Mouse (Mus musculus) midbrain, embryonic 10.5 days (tissue): Measurements from ENCODE around the gene Dnaaf3. TPM values are rescaled to one million over a fixed set of nuclear protein-coding genes. Genes with fewer than 3 reads are reported as not detected.
"Not testable (repeated sequence)": the region's sequence is repeated elsewhere in the genome, so short reads cannot be mapped to it uniquely, and the experiment has no call there.

Experiments used
- DNase-seq: peaks from one replicate; pipeline ENCODE4 v3.0.0-alpha.2; 2017; ENCODE audit warnings: low spot score
- H3K27ac ChIP-seq: fragments of 300-500 bp; sonication (generic); replicated peaks from 2 replicates; pipeline ENCODE4 v1.5.1; 2016; ENCODE audit warnings: mild to moderate bottlenecking
- H3K27me3 ChIP-seq: fragments of 300-500 bp; sonication (generic); 2 replicates; pipeline ENCODE4 v1.6.1; 2016; ENCODE audit warnings: low read depth, mild to moderate bottlenecking; ENCODE audit not compliant: poor library complexity, severe bottlenecking
- H3K36me3 ChIP-seq: fragments of 300-500 bp; sonication (generic); 2 replicates; pipeline ENCODE4 v1.6.1; 2016; ENCODE audit warnings: mild to moderate bottlenecking, moderate library complexity
- H3K4me1 ChIP-seq: fragments of 300-500 bp; sonication (generic); 2 replicates; pipeline ENCODE4 v1.6.1; 2016
- H3K4me3 ChIP-seq: fragments of 300-500 bp; sonication (generic); 2 replicates; pipeline ENCODE4 v1.5.1; 2016; ENCODE audit warnings: mild to moderate bottlenecking, moderate library complexity
- H3K9me3 ChIP-seq: fragments of 300-500 bp; sonication (generic); replicated peaks from 2 replicates; pipeline ENCODE4 v1.6.1; 2016; ENCODE audit warnings: mild to moderate bottlenecking
- WGBS: fragments of 180-500 bp; shearing (Covaris S2); methylation state at CpG from one replicate; pipeline ENCODE4 v1.1.7; 2016; 5-methylcytosine and 5-hydroxymethylcytosine counted together
- polyA plus RNA-seq: library from polyadenylated mRNA; unstranded; fragments of >200 nt; fragmentation: Nextera tagmentation; extraction: Ambion mirVana; gene quantifications from 2 replicates; pipeline ENCODE4 v1.2.1, GENCODE M21; 2016

The Dnaaf3 gene
- polyA plus RNA-seq = 1.8 and 2.2 TPM in 2 replicates

DNA sequence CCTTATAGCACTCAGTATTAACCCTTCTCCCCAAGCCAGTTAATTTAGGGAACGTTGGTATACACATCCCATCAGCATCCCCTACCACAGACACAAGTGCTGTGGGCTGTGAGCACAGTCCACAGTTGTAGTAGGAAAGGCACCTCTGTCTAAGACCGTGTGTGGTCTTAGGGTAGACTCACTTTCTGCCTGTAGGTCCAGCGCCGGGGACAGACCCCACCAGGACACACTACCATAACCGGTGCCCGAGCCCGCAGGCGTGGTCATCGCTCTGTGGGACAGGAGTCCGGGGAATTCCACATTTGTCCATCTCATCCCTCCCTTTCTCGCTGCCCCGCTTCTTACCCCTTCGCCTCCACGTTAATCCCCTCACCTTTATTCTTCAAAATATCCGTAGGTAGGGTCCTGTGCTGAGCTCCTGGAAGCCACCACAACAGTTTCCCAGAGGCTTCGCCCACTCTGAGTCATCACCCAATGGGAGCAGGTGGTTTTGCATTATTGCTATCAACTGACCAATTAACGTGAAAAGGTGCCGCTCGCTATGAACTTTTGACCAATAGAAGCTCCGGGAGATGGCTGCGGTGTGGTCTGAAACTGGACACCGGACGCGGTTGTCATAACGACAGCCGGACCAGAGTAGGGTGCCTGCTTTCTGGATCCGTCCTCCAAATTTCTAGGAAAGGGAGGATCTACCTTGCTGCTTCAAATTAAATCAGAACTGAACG lies at the start of gene Dnaaf3:
Gene Dnaaf3, minus strand, starts transcription at position 449 of the 725 bp plus-strand sequence.
- 3% methylated on average over 28 of the region's 28 CpGs for WGBS
- peak within 1 kb of the TSS; percentile 61 for H3K4me3 ChIP-seq
- H3K27me3 ChIP-seq = peaks cover 36% of the 10 kb centered on the region
- H3K9me3 ChIP-seq = no peaks in the 10 kb centered on the region
- H3K4me1 ChIP-seq = peaks cover 23% of the 10 kb centered on the region
- H3K36me3 ChIP-seq = no peaks in the 10 kb centered on the region
- 0 out of 2 replicates have a peak within 1 kb of the TSS, but pooled peaks have one; percentile 61 for H3K27ac ChIP-seq
- peak; percentile 88 for DNase-seq

DNA sequence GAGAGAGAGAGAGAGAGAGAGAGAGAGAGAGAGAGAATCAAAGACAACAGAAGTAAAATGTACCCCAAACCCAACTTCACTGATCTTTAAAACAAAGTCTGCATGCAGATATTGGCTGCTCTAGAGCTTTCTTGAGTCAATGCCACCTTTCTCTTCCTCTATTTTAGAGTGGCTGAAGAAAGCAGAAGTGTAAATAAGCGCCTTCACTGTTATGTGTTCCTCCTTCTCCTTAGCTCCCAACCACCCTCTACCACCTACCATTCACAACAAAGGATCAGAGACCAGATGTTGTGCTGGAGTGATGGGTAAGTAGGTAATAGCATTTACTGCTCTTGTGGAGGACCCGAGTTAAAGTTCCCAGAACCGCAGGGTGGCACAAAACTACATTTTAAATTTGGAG lies 49.2 kb upstream of the Dnaaf3 start:
- not testable (repeated sequence) for H3K4me3 ChIP-seq, H3K4me1 ChIP-seq, H3K36me3 ChIP-seq, H3K27ac ChIP-seq, H3K9me3 ChIP-seq, H3K27me3 ChIP-seq, DNase-seq
- 80% methylated on average over 3 of the region's 3 CpGs for WGBS

DNA sequence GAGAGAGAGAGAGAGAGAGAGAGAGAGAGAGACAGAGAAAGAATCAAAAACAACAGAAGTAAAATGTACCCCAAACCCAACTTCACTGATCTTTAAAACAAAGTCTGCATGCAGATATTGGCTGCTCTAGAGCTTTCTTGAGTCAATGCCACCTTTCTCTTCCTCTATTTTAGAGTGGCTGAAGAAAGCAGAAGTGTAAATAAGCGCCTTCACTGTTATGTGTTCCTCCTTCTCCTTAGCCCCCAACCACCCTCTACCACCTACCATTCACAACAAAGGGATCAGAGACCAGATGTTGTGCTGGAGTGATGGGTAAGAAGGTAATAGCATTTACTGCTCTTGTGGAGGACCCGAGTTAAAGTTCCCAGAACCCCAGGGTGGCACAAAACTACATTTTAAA lies 40.1 kb upstream of the Dnaaf3 start:
- not testable (repeated sequence) for H3K36me3 ChIP-seq, H3K4me1 ChIP-seq, H3K4me3 ChIP-seq, H3K9me3 ChIP-seq, H3K27ac ChIP-seq, H3K27me3 ChIP-seq, DNase-seq
- WGBS = 73% methylated on average over 2 of the region's 2 CpGs

DNA sequence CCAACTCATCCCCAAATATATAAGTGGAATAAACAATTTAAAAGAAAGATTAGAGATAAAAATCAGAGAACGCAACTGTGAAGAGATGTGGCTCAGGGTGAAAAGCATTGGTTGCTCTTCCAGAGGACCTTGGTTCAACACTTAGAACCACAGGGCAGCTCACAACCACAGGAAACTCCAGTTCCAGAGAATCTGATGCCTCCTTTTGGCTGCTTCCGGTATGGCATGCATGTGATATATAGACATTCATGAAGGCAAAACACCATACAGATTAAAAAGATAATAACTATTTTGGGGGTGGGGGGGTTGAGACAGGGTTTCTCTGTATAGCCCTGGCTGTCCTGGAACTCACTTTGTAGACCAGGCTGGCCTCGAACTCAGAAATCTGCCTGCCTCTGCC lies 30.4 kb upstream of the Dnaaf3 start:
- Histone ChIP-seq H3K4me3 (no peak overlapping the region), H3K9me3 (no peaks in the 10 kb centered on the region), H3K4me1 (no peaks in the 10 kb centered on the region), H3K27me3 (no peaks in the 10 kb centered on the region), H3K36me3 (no peaks in the 10 kb centered on the region), H3K27ac (no peak overlapping the region)
- DNase-seq = no peak
- WGBS = 88% methylated on average over 3 of the region's 3 CpGs

DNA sequence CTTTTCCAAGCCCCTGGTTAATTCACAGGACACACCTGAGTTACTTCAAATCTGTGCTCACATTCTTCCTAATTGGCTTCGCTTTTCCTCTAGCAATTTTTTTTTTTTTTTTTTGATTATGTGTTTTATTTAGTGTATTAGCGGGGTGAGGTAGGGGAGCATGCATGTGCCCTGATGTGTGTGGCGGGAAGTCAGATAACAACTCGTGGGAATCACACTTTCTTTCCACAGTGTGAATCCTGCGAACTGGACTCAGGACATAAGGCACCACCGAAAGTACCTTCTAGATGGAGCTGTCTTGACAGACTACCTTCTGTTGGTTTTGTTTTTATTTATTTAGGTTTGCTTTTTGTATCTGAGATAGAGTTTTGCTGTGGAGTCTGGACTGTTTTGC lies 24.9 kb upstream of the Dnaaf3 start:
- 65% methylated on average over 6 of the region's 6 CpGs for WGBS
- Histone ChIP-seq H3K9me3 (no peaks in the 10 kb centered on the region), H3K27me3 (peaks cover 8% of the 10 kb centered on the region; the same call in 1 of the 2 replicates), H3K4me3 (no peak overlapping the region), H3K36me3 (no peaks in the 10 kb centered on the region), H3K4me1 (peaks cover 12% of the 10 kb centered on the region), H3K27ac (no peak overlapping the region)
- DNase-seq = no peak

DNA sequence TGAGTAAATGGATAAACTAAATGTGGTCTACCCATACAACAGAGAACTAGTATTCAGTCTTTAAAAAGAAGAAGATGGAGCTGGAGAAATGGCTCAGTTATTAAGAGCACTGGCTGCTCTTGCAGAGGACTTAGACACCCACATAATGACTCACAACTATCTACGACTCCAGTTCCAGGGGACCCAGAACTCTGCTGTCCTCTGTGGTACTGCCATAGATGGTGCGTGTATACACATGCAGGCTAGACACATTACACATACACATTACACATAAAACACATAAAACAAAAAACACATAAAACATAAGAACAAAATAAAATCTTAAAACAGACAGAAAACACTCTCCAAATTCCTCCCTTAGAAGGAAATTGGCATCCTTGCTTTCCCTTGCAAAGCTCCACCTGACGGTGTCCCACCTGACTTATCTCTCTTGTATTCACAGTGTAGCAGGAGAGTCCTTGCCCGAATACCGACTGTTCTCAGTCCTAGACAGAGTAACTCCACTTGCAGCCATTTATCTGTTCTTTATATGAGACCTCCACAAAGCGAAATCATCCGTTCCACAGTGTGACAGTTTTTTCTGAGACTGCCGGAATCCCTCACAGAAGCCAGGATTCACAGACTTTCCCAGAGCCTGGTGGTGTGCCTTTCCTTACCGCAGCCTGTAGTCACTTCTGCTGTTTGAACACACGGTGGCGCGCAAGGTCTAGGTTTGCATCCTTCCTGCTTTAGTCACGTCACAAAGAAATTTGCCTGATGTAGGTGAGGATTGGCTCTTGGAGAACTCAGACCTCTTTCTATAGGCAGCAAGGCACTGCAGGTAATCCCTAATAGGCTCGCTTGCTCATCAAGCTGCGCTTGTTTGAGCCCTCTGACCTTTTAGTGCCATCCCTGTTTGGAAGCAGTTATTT lies 24.3 kb upstream of the Dnaaf3 start:
- Histone ChIP-seq H3K9me3 (no peaks in the 10 kb centered on the region), H3K4me1 (peaks cover 12% of the 10 kb centered on the region), H3K27me3 (peaks cover 8% of the 10 kb centered on the region; the same call in 1 of the 2 replicates), H3K36me3 (no peaks in the 10 kb centered on the region), H3K4me3 (no peak overlapping the region), H3K27ac (no peak overlapping the region)
- WGBS = 25% methylated on average over 15 of the region's 15 CpGs
- peak; percentile 82 for DNase-seq

DNA sequence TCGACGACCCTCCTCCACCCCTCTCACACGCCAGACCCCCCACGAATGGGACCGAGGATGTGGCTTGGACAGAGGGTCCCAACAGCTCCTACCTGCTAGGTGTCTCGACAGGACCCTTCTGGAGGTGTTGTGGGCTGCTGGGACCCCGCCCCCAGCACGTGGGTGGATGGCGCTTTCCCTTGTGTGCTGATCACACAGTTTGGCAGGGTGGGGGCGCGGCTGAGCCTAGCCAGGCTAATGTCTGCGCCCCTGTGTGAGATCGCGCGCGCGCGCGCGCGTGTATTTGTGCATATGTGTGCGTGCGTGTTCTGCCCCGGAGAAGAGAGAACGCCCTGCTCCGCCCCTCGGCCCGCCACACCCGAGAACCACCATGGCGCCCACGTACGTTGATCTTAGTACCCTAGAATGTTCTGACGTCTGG lies 15.0 kb upstream of the Dnaaf3 start, which contains the start of gene Syt5:
Gene Syt5, minus strand, starts transcription at position 321 of the 421 bp plus-strand sequence.
- H3K27me3 ChIP-seq = peaks cover 23% of the 10 kb centered on the region
- DNase-seq = peak; percentile 40
- peaks cover 22% of the 10 kb centered on the region for H3K4me1 ChIP-seq
- H3K27ac ChIP-seq = peak within 1 kb of the TSS; percentile 82
- no peaks in the 10 kb centered on the region for H3K36me3 ChIP-seq
- peak within 1 kb of the TSS; percentile 59 for H3K4me3 ChIP-seq
- WGBS = 11% methylated on average over 33 of the region's 33 CpGs
- no peaks in the 10 kb centered on the region for H3K9me3 ChIP-seq

DNA sequence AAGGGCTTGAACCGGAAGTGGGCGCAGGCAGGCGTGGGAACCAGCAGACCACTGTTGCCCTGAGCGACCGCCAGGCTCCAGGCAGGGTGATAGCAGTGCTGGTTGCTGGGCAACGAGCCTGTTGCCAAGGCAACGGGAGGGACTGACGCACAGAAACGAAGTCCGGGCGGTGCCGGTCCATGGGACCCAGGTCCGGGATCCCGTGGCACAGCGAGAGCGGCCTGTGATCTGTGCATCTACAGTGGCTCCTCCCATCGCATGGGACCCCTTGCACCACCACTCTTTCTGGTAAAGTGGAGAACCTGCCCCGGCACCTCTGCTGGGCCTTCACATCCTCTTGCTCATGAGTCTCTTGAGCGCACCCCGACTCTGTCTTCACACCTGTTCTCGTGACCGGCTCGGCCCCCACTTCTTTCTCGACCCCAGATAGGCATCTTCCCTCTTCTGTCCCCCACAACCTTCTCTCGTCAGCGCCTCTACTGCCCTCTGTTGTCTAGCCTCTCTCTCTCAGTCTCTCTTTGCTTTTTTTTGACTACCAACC lies 14.4 kb upstream of the Dnaaf3 start:
- H3K4me1 ChIP-seq = peaks cover 22% of the 10 kb centered on the region
- no peaks in the 10 kb centered on the region for H3K9me3 ChIP-seq
- H3K27ac ChIP-seq = peak overlapping the region; percentile 82
- DNase-seq = peak; percentile 93
- H3K27me3 ChIP-seq = peaks cover 23% of the 10 kb centered on the region
- no peaks in the 10 kb centered on the region for H3K36me3 ChIP-seq
- H3K4me3 ChIP-seq = peak overlapping the region; percentile 59
- WGBS = 2% methylated on average over 26 of the region's 26 CpGs

DNA sequence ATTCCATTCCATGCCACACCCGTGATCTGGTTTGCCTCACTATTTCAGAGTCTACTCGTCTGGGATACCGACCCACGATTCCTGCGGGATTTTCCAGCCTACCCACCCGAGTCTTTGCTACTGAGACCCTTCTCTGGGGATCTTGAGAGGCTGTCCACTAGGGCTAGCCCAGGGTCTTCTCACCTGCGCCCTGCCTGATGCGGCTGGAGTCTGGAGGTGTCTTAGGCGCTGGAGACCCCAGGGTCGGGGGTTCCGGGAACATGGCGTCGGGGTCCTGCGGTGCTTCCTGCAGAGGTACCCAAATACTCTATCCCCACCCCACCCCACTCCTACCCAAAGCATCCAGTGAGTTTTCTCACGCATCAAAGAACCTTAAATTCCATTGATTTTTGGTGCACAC lies 13.8 kb upstream of the Dnaaf3 start:
- no peak for DNase-seq
- peak overlapping the region; percentile 59 for H3K4me3 ChIP-seq
- WGBS = 73% methylated on average over 15 of the region's 15 CpGs

DNA sequence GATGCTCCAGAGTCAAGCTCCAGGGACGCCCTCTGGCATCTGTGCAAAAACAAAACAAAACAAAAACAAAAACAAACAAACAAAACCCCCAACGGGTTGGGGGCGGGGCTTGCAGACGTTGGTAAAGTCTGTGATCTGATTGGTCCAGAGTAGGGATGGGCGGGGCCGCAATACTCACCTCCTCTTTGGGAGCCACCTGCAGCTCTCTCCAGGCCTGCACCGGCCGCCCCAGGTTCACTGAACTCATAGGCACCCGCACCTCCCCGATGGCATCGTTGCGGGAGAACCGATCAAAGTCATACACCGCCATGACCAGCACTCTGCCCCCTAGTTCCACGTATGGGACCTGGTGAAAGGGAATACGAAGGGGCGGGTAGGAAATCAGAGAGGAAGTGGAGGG lies 9.8 kb upstream of the Dnaaf3 start:
- H3K4me3 ChIP-seq = no peak overlapping the region
- H3K36me3 ChIP-seq = no peaks in the 10 kb centered on the region
- no peaks in the 10 kb centered on the region for H3K9me3 ChIP-seq
- peaks cover 16% of the 10 kb centered on the region for H3K4me1 ChIP-seq
- 38% methylated on average over 17 of the region's 17 CpGs for WGBS
- peaks cover 8% of the 10 kb centered on the region; the same call in 1 of the 2 replicates for H3K27me3 ChIP-seq
- no peak overlapping the region for H3K27ac ChIP-seq
- DNase-seq = no peak

More for the DNA sequence above, 13.8 kb upstream of the Dnaaf3 start:
- peaks cover 22% of the 10 kb centered on the region for H3K4me1 ChIP-seq
- peak overlapping the region; percentile 82 for H3K27ac ChIP-seq
- H3K9me3 ChIP-seq = no peaks in the 10 kb centered on the region
- no peaks in the 10 kb centered on the region for H3K36me3 ChIP-seq
- peaks cover 23% of the 10 kb centered on the region for H3K27me3 ChIP-seq

DNA sequence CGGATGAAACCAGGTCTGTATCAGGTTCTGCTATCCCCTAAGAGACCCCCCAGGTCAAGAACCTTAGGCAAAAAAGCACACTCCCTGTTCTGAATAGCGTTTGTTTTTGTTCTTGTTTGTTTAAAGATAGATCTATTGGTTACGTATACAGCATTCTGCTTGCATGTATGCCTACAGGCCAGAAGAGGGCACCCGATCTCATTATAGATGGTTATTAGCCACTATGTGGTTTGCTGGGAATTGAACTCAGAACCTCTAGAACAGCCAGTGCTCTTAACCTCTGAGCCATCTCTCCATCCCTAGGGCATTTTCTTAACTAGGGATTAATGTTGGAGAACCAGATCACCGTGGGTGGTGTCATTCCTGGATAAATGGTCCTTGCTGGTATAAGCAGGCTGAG lies 9.1 kb upstream of the Dnaaf3 start:
- Histone ChIP-seq H3K4me1 (peaks cover 9% of the 10 kb centered on the region), H3K4me3 (no peak overlapping the region), H3K27me3 (0 out of 2 replicates have a peak, but pooled peaks cover 5% of the 10 kb centered on the region), H3K9me3 (no peaks in the 10 kb centered on the region), H3K36me3 (no peaks in the 10 kb centered on the region), H3K27ac (no peak overlapping the region)
- DNase-seq = no peak
- 72% methylated on average over 5 of the region's 5 CpGs for WGBS

DNA sequence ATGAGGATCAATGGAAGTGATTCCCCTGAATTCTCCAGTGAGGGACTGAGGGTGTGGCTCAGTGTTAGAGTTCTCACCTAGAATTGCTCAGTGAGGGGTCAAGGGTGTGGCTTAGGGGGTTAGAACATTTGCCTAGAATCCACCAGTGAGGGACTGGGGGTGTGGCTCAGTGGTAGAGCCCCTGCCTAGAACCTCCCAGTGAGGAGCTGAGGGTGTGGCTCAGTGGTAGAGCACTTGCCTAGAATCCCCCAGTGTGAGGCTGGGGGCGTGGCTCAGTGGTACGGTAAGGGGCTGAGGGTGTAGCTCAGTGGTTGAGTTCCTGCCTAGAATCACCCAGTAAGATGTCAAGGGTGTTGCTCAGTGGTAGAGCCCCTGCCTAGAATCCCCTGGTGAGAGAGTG lies 6.8 kb upstream of the Dnaaf3 start:
- Histone ChIP-seq H3K4me3 (no peak overlapping the region), H3K27ac (no peak overlapping the region), H3K27me3 (0 out of 2 replicates have a peak, but pooled peaks cover 5% of the 10 kb centered on the region), H3K36me3 (no peaks in the 10 kb centered on the region), H3K9me3 (no peaks in the 10 kb centered on the region), H3K4me1 (no peaks in the 10 kb centered on the region)
- WGBS = 84% methylated on average over 2 of the region's 2 CpGs
- DNase-seq = no peak
